Mouse (Mus musculus): ENCODE measurements around the gene Vps18.

Vps18 gene

DNA sequence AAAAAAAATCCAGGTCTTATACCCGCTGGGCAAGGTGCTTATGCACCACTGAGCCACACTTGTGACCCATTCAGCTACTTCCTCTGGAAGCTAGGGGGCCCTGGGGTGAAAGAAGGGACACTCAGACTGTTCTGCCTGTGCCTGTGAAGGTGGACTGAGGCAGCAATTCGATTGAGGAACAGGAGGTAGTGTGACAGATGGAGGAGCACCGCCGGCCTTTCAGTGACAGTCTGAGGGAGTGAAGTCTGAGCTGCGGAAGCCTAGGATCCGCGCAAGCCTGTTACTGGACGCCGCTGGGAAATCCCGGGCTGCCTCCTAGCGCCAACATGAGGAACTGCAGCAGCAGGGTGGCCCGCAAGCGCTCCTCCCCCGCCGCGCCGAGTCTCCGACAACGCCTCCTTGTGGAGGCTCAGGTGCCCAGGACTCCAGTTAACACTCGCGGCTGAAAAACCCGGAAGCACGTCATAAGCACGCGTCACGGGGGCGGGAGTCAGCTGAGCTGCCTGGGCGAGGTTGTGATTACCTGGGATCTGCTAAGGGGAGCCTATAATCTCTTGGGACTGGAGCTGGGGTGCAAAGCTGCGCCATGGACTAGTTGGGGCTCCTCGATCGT is at the start of gene Vps18:
TSS of gene Vps18 (plus strand) at position 471 of the 613 bp plus-strand sequence.
- peak; percentile 99 for DNase-seq (ENCODE audit: low spot score)

- no peak for DNase-seq (ENCODE audit: low spot score)
These were observed 48.3 kb upstream of the Vps18 start for GRCm38 (mm10) chr2:119240075-119240818.

- no peak for DNase-seq (ENCODE audit: low spot score)
These were observed 47.7 kb upstream of the Vps18 start for GRCm38 (mm10) chr2:119240819-119241186.

DNA sequence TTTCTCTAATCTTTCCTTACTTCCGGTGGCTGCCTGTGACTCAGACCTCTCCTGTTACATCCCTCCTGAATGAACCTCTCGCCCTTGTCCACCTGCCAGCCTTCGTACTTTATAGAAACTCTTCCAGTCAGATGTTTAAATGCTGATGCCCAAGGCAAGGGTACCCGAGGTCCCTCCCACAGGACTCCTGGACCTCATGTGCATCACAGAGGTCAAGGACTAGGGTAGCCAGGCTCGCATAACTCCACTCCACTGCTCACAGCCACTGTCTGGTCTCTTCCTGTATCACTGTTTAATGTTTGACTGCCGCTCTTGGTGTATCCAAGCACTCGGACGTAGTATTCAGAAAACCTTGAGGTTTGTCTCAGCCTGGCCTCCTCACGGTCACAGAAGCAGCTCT is 46.0 kb upstream of the Vps18 start:
- no peak for DNase-seq (ENCODE audit: low spot score)

DNA sequence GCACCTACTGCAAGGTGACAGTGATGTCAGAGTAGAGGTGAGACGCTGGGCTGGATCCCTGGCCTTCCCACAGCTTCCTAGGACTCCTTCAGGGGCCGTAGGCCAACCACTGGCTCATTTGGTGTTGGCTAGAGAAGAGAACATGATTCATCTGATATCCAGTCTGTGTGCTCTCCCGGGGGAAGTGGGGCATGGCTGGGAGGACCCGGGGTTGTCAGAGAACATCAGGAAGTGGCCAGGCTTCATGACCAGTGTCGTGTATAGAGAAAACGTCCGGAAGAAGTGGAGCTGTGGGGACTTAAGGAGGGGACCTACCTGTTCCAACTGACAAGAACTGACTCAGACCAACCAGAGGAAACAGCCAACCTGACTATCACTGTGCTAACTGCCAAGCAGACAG is 43.3 kb upstream of the Vps18 start:
- DNase-seq (ENCODE audit: low spot score) = no peak

DNA sequence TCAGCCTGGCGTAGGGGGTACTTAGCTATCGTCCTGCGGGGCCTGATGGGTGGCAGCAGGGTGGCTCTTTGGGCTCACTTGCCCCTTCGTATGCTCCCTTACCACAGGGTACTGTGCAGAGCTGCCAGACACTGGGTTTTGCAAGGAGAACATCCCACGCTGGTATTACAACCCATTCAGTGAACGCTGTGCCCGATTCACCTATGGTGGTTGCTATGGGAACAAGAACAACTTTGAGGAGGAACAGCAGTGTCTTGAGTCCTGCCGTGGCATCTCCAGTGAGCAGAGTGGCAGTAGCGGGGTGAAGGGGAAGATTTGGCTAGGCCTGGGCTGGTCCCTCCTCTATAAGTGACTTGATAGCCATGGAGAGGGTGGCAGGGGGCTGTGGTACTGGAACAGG is 40.6 kb upstream of the Vps18 start:
- no peak for DNase-seq (ENCODE audit: low spot score)

DNA sequence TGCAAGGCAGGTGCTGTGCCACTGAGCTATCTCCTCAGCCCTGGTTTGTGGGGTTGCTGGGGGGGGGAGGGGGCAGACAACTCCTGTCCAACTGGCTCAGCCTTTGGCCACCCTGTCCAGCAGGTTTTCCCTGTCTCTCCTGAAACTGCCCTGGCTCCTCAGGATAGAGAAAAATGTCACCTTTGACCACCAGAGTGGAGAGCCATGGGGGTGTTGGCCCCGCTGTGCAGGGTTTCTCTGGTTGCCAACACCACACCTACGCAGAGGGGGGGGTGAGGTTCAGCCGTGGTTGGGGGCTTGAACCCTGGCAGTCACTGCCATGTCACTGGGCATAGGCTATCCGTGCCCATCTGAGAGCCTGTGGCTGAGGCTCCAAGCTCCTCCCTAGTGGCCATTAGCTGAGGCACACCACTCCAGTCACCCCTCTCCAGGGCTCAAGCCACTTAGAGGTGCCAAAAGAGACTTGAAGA is 38.9 kb upstream of the Vps18 start:
- DNase-seq (ENCODE audit: low spot score) = no peak

DNA sequence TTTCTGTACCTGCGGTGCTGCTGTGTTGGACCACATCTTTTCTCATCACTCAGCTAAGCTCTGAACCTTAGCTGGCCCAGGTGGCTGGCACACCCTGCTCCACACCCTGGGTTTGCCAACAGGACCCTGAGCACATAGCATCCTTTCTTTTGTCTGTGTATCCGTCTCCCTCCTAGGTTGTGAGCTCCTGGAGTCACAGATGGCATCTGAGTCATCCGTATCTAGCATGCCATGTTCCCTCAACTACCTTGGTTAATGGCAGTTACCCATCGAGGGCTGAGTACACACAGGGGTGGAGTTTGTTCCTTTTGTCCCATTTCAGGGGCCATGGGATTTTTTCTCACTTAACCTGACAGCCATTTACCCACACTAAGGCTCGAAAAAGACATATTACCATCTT is 38.2 kb upstream of the Vps18 start:
- DNase-seq (ENCODE audit: low spot score) = no peak

GRCm38 (mm10) chr2:119250826-119251478 is 37.6 kb upstream of the Vps18 start:
- peak; percentile 91 for DNase-seq (ENCODE audit: low spot score)

- no peak for DNase-seq (ENCODE audit: low spot score)
These were observed 33.6 kb upstream of the Vps18 start for GRCm38 (mm10) chr2:119254976-119255375.

DNA sequence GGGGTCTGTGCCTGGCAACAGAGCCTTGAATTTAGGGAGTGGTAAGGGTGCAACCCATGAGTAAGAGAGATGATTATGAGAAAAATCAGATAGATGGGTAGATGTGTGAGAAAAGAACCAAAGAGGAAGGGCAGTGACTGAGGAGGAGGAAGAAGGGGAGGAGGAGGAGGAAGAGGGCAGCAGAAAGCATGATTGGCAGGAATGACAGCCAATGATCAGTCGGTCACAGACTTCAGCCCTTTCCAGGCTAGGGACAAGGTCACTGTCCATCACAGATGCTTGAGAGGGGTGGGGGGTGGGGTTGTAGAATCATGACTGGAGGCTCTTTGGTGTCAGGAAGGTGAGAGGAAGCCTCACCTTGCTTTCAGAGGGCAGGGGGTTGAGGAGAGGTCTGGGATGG is 28.0 kb upstream of the Vps18 start:
- no peak for DNase-seq (ENCODE audit: low spot score)

- no peak for DNase-seq (ENCODE audit: low spot score)
These were observed 27.2 kb upstream of the Vps18 start for GRCm38 (mm10) chr2:119261326-119261725.

DNA sequence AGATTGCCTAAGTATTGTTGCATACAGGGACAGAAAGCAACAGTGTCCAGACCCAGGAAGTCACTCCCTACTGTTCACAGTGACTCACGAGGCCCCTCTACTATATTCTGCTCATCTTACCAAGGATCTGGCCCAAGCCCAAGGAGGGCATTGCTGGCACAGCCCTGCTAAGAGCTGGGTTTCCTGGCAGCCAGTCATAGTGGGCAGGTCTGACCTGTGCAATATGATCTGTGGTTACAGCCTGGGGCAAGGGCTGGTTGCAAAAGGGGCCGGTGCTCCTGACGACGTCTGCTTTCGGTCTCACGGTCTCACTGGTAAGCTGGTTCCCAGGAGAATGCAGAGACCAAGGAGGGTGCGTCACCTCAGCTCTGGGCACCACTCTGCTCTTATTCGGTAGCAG is 25.6 kb upstream of the Vps18 start:
- no peak for DNase-seq (ENCODE audit: low spot score)

GRCm38 (mm10) chr2:119263813-119264212 is 24.7 kb upstream of the Vps18 start:
- no peak for DNase-seq (ENCODE audit: low spot score)

DNA sequence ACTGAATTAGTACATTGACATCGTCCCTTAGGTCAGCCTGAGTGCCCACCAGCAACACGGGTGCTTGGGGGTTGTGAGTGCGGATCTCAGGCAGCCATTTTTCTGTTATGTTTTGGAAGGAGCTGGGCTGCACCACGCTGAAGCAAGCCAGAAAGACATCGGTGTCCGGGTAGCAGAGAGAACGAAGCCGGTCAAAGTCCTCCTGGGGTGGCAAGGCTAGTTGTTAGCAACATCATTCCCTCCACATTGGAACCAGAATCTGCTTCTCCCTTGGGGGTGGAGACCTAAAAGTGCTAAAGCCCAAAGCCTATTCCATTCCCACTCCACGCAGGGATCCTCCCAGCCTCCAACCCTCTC is 18.3 kb upstream of the Vps18 start:
- DNase-seq (ENCODE audit: low spot score) = no peak

GRCm38 (mm10) chr2:119270643-119271331 is 17.8 kb upstream of the Vps18 start, which contains the start of gene Rhov:
Gene Rhov, minus strand, starts transcription at chr2:119271272.
- DNase-seq (ENCODE audit: low spot score) = peak; percentile 81

DNA sequence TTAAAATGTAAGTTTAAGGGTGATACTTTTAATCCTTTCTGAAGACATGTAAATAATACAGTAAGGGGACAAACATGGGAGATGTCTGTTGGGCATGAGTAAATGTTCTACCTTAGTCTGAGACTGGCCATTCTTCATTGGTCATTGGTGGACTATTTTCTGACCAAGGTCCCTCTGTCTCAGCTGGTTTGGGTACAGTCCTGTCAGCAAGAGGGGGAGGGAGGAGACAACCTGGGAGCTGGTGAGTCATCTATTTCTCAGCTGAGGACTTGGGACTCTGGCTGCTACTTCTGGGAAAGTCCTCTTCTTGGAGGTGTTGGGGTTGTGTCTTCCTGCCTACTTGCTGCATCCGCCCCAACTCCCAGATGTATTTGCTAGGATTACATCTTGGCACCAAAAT is 14.4 kb upstream of the Vps18 start:
- no peak for DNase-seq (ENCODE audit: low spot score)

- no peak for DNase-seq (ENCODE audit: low spot score)
These were observed 11.6 kb upstream of the Vps18 start for GRCm38 (mm10) chr2:119276926-119277325.

- DNase-seq (ENCODE audit: low spot score) = no peak
These were observed 10.7 kb upstream of the Vps18 start for GRCm38 (mm10) chr2:119277810-119278209.

- DNase-seq (ENCODE audit: low spot score) = no peak
These were observed 6.5 kb upstream of the Vps18 start for GRCm38 (mm10) chr2:119281899-119282565.

DNA sequence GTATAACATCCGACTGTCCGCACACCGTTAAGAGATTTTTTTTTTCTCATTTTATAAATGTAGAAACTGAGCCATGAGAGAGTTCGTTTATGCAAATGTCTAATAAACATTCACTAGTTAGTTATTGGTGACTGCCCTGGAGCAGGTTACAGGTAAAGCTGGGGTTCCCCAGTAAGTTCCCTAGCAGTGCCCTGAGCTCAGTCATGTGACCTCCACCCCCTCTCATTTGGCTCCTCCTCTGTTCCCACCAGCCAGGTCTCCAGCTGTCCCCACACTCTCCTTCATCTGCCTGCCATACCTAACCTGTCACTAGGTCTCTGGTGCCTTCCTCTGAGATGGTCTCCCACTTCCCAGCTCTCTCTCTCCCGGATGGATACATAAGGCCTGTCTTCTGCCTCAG is 1.2 kb upstream of the Vps18 start:
- DNase-seq (ENCODE audit: low spot score) = no peak

GRCm38 (mm10) chr2:119289014-119289416 is 475 bp downstream of the Vps18 start:
- DNase-seq (ENCODE audit: low spot score) = peak; percentile 15
